Mouse (Mus musculus) naive thymus-derived CD4-positive, alpha-beta T cell, adult 5 months (primary cell): Measurements from ENCODE around the gene Coro2b. TPM values are rescaled to one million over a fixed set of nuclear protein-coding genes. Genes with fewer than 3 reads are reported as not detected.

Source experiments
- polyA plus RNA-seq: library from polyadenylated mRNA; unstranded; fragments of 100-300 nt; shearing (Covaris generic); gene quantifications from one replicate; pipeline ENCODE4 v1.2.1, GENCODE M21; 2017

Gene Coro2b
- polyA plus RNA-seq: not detected

DNA sequence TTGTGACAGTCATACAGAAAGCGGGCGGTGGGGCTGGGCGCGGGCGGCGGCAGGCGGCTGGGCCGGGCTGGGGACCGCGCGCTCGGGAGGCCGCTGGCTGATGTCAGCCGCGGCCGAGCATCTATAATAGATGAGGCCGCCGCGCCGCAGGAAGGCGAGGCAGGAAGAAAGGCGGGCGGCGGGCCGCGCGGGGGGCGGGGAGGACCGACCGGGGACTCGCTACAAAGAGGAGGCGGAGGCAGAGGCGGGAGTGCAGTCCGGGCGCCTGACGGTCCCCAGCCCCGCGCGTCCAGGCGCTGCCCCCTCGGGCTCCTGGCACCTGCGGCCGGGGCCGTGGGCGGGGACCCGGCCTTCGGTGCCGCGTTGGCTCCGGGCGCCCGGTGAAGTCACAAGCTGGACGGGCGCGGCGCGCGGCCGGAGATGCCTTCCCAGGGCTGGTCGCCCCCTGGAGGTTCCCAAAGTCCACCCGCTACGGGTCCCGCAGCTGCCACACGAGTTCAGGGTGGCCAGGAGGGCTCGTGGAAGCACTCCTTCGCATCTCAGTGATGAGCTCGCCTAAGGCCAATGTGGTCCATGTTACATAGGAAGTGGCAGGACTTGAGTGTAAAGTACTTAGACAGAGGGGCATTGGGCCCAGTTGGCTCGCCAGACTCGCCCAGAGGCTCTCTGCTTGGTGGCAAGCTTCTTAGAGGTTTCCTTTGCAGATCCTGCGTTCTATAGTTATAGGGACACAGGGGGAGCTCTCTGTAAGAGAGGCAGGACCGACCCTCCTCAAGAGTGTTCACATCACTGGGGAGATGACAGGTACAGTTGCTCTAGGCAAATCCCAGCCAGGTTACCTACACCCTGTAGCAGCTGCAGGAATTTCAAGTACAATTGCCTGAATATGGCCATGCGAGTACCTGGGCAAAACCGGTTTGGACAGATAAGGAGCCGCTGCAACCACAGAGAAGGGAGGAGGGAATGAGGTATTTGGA, at the start of gene Coro2b:
Gene Coro2b, minus strand, starts transcription at position 390 of the 977 bp plus-strand sequence.

Other genes starting within 250 kb of the Coro2b start
- 64.3 TPM for gene Anp32a, start 195.8 kb downstream of the Coro2b start, polyA plus RNA-seq
- gene Itga11, start 140.8 kb upstream of the Coro2b start, polyA plus RNA-seq: not detected